Mouse (Mus musculus) adrenal gland, adult 18-20 months (tissue): ENCODE measurements around the gene Pla2g12a. TPM values are rescaled to one million over a fixed set of nuclear protein-coding genes. Genes with fewer than 3 reads are reported as not detected.

Experiments used
- DNase-seq, 2 experiments: peaks; one replicate each; pipeline ENCODE4 v3.0.0; 2021 to 2022; ENCODE audit warnings: low spot score in 2 of 2
- long read RNA-seq, 2 experiments: library from polyadenylated mRNA; stranded (forward); transcript quantifications; one replicate each; pipeline ENCODE4 v2.0.0; 2021
- total RNA-seq, 2 experiments: library from RNA; stranded (reverse); gene quantifications; 1 replicate in 1 of 2; 2 replicates in 1 of 2; pipeline ENCODE4 v1.2.3; 2021

The Pla2g12a gene
- 10 to 100 TPM; 44.9 to 49.5 TPM for total RNA-seq
- long read RNA-seq, experiment 1, transcript Pla2g12a-201 (4 exons, 1,561 nt) = major isoform, 40 of 44 reads
- long read RNA-seq, experiment 1, partial matches to known transcripts = 2 of 44 reads
- long read RNA-seq, experiment 1, other reads (novel, unspliced or antisense) = 1 of 44 reads
- long read RNA-seq, experiment 2, transcript Pla2g12a-201 (4 exons, 1,561 nt) = major isoform, 162 of 170 reads
- long read RNA-seq, experiment 2, partial matches to known transcripts = 1 of 170 reads
- long read RNA-seq, experiment 2, other reads (novel, unspliced or antisense) = 4 of 170 reads

- DNase-seq = peak; percentile 93
These were observed at the start of gene Pla2g12a for GRCm38 (mm10) chr3:129878405-129879021. TSS of gene Pla2g12a (plus strand) at chr3:129878606.

GRCm38 (mm10) chr3:129830626-129831025 lies 47.8 kb upstream of the Pla2g12a start:
- peak in 1 of 2 experiments; percentile 57 for DNase-seq

- peak; percentile 91 to 93 for DNase-seq
These were observed 47.3 kb upstream of the Pla2g12a start, which contains the start of gene Gar1 for GRCm38 (mm10) chr3:129831035-129831568. TSS of gene Gar1 (minus strand) at chr3:129831396.

- no peak for DNase-seq
These were observed 42.9 kb upstream of the Pla2g12a start, which contains the start of gene Cfi for GRCm38 (mm10) chr3:129835388-129835934. TSS of gene Cfi (plus strand) at chr3:129835884.

- no peak for DNase-seq
These were observed 42.2 kb upstream of the Pla2g12a start for GRCm38 (mm10) chr3:129836051-129836697.

GRCm38 (mm10) chr3:129836965-129837364 lies 41.4 kb upstream of the Pla2g12a start:
- DNase-seq = no peak

- no peak for DNase-seq
These were observed 40.4 kb upstream of the Pla2g12a start for GRCm38 (mm10) chr3:129838017-129838416.

- no peak for DNase-seq
These were observed 32.5 kb upstream of the Pla2g12a start for GRCm38 (mm10) chr3:129845868-129846267.

GRCm38 (mm10) chr3:129846846-129847245 lies 31.6 kb upstream of the Pla2g12a start:
- DNase-seq = no peak

GRCm38 (mm10) chr3:129862592-129862991 lies 15.8 kb upstream of the Pla2g12a start:
- no peak for DNase-seq

GRCm38 (mm10) chr3:129863698-129864097 lies 14.7 kb upstream of the Pla2g12a start:
- peak; percentile 65 to 67 for DNase-seq

GRCm38 (mm10) chr3:129877327-129877726 lies 1.1 kb upstream of the Pla2g12a start:
- DNase-seq = no peak

- peak; percentile 25 to 35 for DNase-seq
These were observed 838 bp downstream of the Pla2g12a start for GRCm38 (mm10) chr3:129879131-129879757.

- no peak for DNase-seq
These were observed 1.5 kb downstream of the Pla2g12a start for GRCm38 (mm10) chr3:129879913-129880312.

- no peak for DNase-seq
These were observed 2.7 kb downstream of the Pla2g12a start for GRCm38 (mm10) chr3:129880925-129881593.

GRCm38 (mm10) chr3:129885577-129885976 lies 7.2 kb downstream of the Pla2g12a start:
- DNase-seq = no peak

- no peak for DNase-seq
These were observed 8.0 kb downstream of the Pla2g12a start for GRCm38 (mm10) chr3:129886430-129886829.

GRCm38 (mm10) chr3:129887779-129888517 lies 9.5 kb downstream of the Pla2g12a start:
- DNase-seq = no peak

GRCm38 (mm10) chr3:129892003-129892402 lies 13.6 kb downstream of the Pla2g12a start:
- DNase-seq = no peak

- DNase-seq = no peak
These were observed 14.7 kb downstream of the Pla2g12a start for GRCm38 (mm10) chr3:129893143-129893542.
